ENCODE assay signal across 21 mouse cellular contexts in genomic region chr2:145680762-145681161, GRCm38 (mm10). TPM values are rescaled to one million over a fixed set of nuclear protein-coding genes. Genes with fewer than 3 reads are reported as not detected.
DNase-seq lines count a peak whose midpoint lies in the region; ATAC-seq lines count a peak whose summit lies in the region.
"Had no signal": no experiment of that assay in that cellular context is flagged by ENCODE, and none has a peak within 500 bp of the region (broad histone marks: within the 10 kb centered on the region; RNA-seq: fewer than 3 reads in every experiment).

No protein-coding gene starts in this region.

- ATAC-seq in kidney, embryonic 14.5 days (ENCODE audit: low FRiP score, low TSS enrichment): no peak
- no peak for ATAC-seq in intestine, embryonic 14.5 days (replicated peaks; ENCODE audit: low FRiP score, low TSS enrichment, low read depth)
- ATAC-seq: forebrain, embryonic 14.5 days; midbrain, embryonic 15.5 days had no signal

- peaks cover 56% of the 10 kb centered on the region for H3K4me1 ChIP-seq in kidney, embryonic 14.5 days (ENCODE audit: control insufficient read depth, insufficient read depth, low read length)
- peaks cover 40% of the 10 kb centered on the region for H3K4me1 ChIP-seq in intestine, embryonic 14.5 days (replicated peaks; ENCODE audit: control insufficient read depth, insufficient read depth, low read length)

- DNase-seq in kidney, adult 11 months: no peak
- DNase-seq in 3T3-L1 (ENCODE audit: low read depth, low spot score): peak; percentile 33
- no peak for DNase-seq in intestine, embryonic 14.5 days (ENCODE audit: low spot score)
- peak; percentile 28 to 31 for DNase-seq in kidney, postnatal 36 days
- no peak for DNase-seq in left cerebral cortex, postnatal 36 days (ENCODE audit: low spot score in 2 of 2)
- no peak for DNase-seq in left cerebral cortex, adult 9 months (ENCODE audit: low spot score in 2 of 2)
- DNase-seq: adrenal gland, adult 2 months; cerebellum, adult 8-10 months; gastrocnemius, postnatal 25 days; lung, postnatal 10 days; right cerebral cortex, postnatal 14 days had no signal

- H3K27me3 ChIP-seq in kidney, embryonic 14.5 days (ENCODE audit: control insufficient read depth, insufficient read depth, low read length): no peaks in the 10 kb centered on the region
- H3K27me3 ChIP-seq in intestine, embryonic 14.5 days (replicated peaks; ENCODE audit: control insufficient read depth, insufficient read depth, low read length): no peaks in the 10 kb centered on the region
- H3K27me3 ChIP-seq: heart, embryonic 15.5 days; midbrain, embryonic 15.5 days had no signal

- 58% methylated on average over 9 of the region's 9 CpGs for WGBS in kidney, embryonic 14.5 days
- WGBS in intestine, embryonic 14.5 days: 62% methylated on average over 9 of the region's 9 CpGs

- H3K9me3 ChIP-seq in kidney, embryonic 14.5 days (ENCODE audit: control insufficient read depth, low read length): peaks cover 5% of the 10 kb centered on the region; the same call in 1 of the 2 replicates
- no peaks in the 10 kb centered on the region for H3K9me3 ChIP-seq in intestine, embryonic 14.5 days (ENCODE audit: control insufficient read depth, low read length)
- H3K9me3 ChIP-seq: heart, embryonic 15.5 days; limb, embryonic 10.5 days; midbrain, embryonic 15.5 days had no signal

- intact Hi-C loops in left cerebral cortex, postnatal 36 days (cut with DNase I): no loop called here

- peak overlapping the region; percentile 37; the same call in 1 of the 2 replicates for H3K27ac ChIP-seq in kidney, embryonic 14.5 days (ENCODE audit: low read depth, low read length)
- peak overlapping the region; percentile 52; the same call in 1 of the 2 replicates for H3K27ac ChIP-seq in intestine, embryonic 14.5 days (ENCODE audit: low read depth)
- H3K27ac ChIP-seq: heart, embryonic 15.5 days; hindbrain, embryonic 10.5 days; layer of hippocampus, adult 2 months; limb, embryonic 10.5 days; midbrain, embryonic 15.5 days had no signal

- H3K4me2 ChIP-seq in kidney, embryonic 14.5 days (replicated peaks; ENCODE audit: low read depth, low read length): no peak overlapping the region
- H3K4me2 ChIP-seq in intestine, embryonic 14.5 days (ENCODE audit: low read length): no peak overlapping the region
- H3K4me2 ChIP-seq: heart, embryonic 15.5 days; liver, embryonic 11.5 days; midbrain, embryonic 15.5 days had no signal

- H3K9ac ChIP-seq in kidney, embryonic 14.5 days (ENCODE audit: low read depth, low read length): no peak overlapping the region
- no peak overlapping the region for H3K9ac ChIP-seq in intestine, embryonic 14.5 days (ENCODE audit: low read length)
- H3K9ac ChIP-seq: heart, embryonic 15.5 days; midbrain, embryonic 15.5 days had no signal

- no peaks in the 10 kb centered on the region; the same call in 1 of the 2 replicates for H3K36me3 ChIP-seq in kidney, embryonic 14.5 days (ENCODE audit: control insufficient read depth, insufficient read depth, low read length)
- H3K36me3 ChIP-seq in intestine, embryonic 14.5 days (ENCODE audit: control insufficient read depth, insufficient read depth, low read length): no peaks in the 10 kb centered on the region
- H3K36me3 ChIP-seq: heart, embryonic 15.5 days; hindbrain, embryonic 10.5 days; limb, embryonic 10.5 days; midbrain, embryonic 15.5 days had no signal

- H3K4me3 ChIP-seq in kidney, embryonic 14.5 days (ENCODE audit: low read length): no peak overlapping the region
- no peak overlapping the region for H3K4me3 ChIP-seq in intestine, embryonic 14.5 days (ENCODE audit: low read depth, low read length)
- H3K4me3 ChIP-seq: heart, embryonic 15.5 days; hindbrain, embryonic 10.5 days; layer of hippocampus, adult 2 months; limb, embryonic 10.5 days; midbrain, embryonic 15.5 days; myocyte had no signal

RNA-seq across cellular contexts. Expression of gene Rin2, which starts 5.7 kb away (rescaled TPM):
- 21.3 and 36.3 TPM in 2 replicates for polyA plus RNA-seq in kidney, embryonic 14.5 days (2014; fragmentation: Nextera tagmentation; extraction: Ambion mirVana)
- polyA plus RNA-seq in intestine, embryonic 14.5 days (2014; fragmentation: Nextera tagmentation; extraction: Ambion mirVana): 25.0 and 31.1 TPM in 2 replicates
- total RNA-seq in left cerebral cortex, postnatal 36 days (2021): 10 to 100 TPM; 24.9 to 26.4 TPM
- total RNA-seq: megakaryocyte-erythroid progenitor cell, adult 5-6 weeks had no signal

Comparison
In these comparisons a context has a peak if more than half of its experiments do, and no peak if none do; other contexts are left out.
1. DNase-seq: peak in 3T3-L1 (single experiment) and kidney, postnatal 36 days (2 of 2); none in kidney, adult 11 months (single experiment), intestine, embryonic 14.5 days (single experiment), left cerebral cortex, postnatal 36 days (0 of 2) and left cerebral cortex, adult 9 months (0 of 2).